Mouse (Mus musculus) forebrain, embryonic 16.5 days (tissue): Measurements from ENCODE around the gene Cxadr. TPM values are rescaled to one million over a fixed set of nuclear protein-coding genes. Genes with fewer than 3 reads are reported as not detected.

Experiments
- ATAC-seq: fragments of 200-750 bp; cut with Nextera tagmentation; 2 replicates; pipeline ENCODE4 v1.8.0; 2017; ENCODE audit warnings: mild to moderate bottlenecking, moderate library complexity
- H3K27ac ChIP-seq: fragments of 300-500 bp; sonication (generic); 2 replicates; pipeline ENCODE4 v1.5.1; 2014; ENCODE audit warnings: low read length, control low read depth
- H3K27me3 ChIP-seq: fragments of 300-500 bp; sonication (generic); replicated peaks from 2 replicates; pipeline ENCODE4 v1.6.1; 2014; ENCODE audit warnings: low read length; ENCODE audit not compliant: control insufficient read depth, insufficient read depth
- H3K36me3 ChIP-seq: fragments of 300-500 bp; sonication (generic); 2 replicates; pipeline ENCODE4 v1.6.1; 2014; ENCODE audit not compliant: control insufficient read depth, insufficient read depth
- H3K4me1 ChIP-seq: fragments of 300-500 bp; sonication (generic); replicated peaks from 2 replicates; pipeline ENCODE4 v1.6.1; 2014; ENCODE audit warnings: low read length; ENCODE audit not compliant: control insufficient read depth, insufficient read depth
- H3K4me2 ChIP-seq: fragments of 300-500 bp; sonication (generic); 2 replicates; pipeline ENCODE4 v1.6.1; 2014; ENCODE audit warnings: mild to moderate bottlenecking, low read length, control low read depth
- H3K4me3 ChIP-seq: fragments of 300-500 bp; sonication (generic); replicated peaks from 2 replicates; pipeline ENCODE4 v1.5.1; 2014; ENCODE audit warnings: mild to moderate bottlenecking, low read length, control low read depth
- H3K9ac ChIP-seq: fragments of 300-500 bp; sonication (generic); replicated peaks from 2 replicates; pipeline ENCODE4 v1.6.1; 2014; ENCODE audit warnings: low read depth, low read length, control low read depth
- H3K9me3 ChIP-seq: fragments of 300-500 bp; sonication (generic); 2 replicates; pipeline ENCODE4 v1.6.1; 2016; ENCODE audit warnings: low read length; ENCODE audit not compliant: control insufficient read depth
- WGBS: fragments of 180-500 bp; shearing (Covaris S2); extraction: QIAGEN DNeasy Blood & Tissue Kit; methylation state at CpG from one replicate; pipeline ENCODE4 v1.1.7; 2014; 5-methylcytosine and 5-hydroxymethylcytosine counted together
- polyA plus RNA-seq: library from polyadenylated mRNA; unstranded; fragments of >200 nt; fragmentation: Nextera tagmentation; extraction: Ambion mirVana; gene quantifications from 2 replicates; pipeline ENCODE4 v1.2.1, GENCODE M21; 2015

Gene Cxadr
- polyA plus RNA-seq, 1 experiment from 2014 or later = 184 TPM

GRCm38 (mm10) chr16:78301831-78302677 is 765 bp downstream of the Cxadr start:
- Histone ChIP-seq H3K27ac (peak overlapping the region; percentile 95), H3K4me1 (peaks cover 26% of the 10 kb centered on the region), H3K9ac (peak overlapping the region; percentile 95), H3K36me3 (no peaks in the 10 kb centered on the region), H3K9me3 (no peaks in the 10 kb centered on the region), H3K4me3 (peak overlapping the region; percentile 98), H3K4me2 (peak overlapping the region; percentile 90), H3K27me3 (no peaks in the 10 kb centered on the region)
- under 1% methylated on average over 58 of the region's 65 CpGs for WGBS
- ATAC-seq = peak; percentile 60; the same call in 1 of the 2 replicates

GRCm38 (mm10) chr16:78302678-78303050 is 1.4 kb downstream of the Cxadr start:
- Histone ChIP-seq H3K27me3 (no peaks in the 10 kb centered on the region), H3K9ac (peak overlapping the region; percentile 95), H3K36me3 (no peaks in the 10 kb centered on the region), H3K4me1 (peaks cover 26% of the 10 kb centered on the region), H3K4me3 (peak overlapping the region; percentile 98), H3K4me2 (peak overlapping the region; percentile 90), H3K9me3 (no peaks in the 10 kb centered on the region), H3K27ac (peak overlapping the region; percentile 95; the same call in 1 of the 2 replicates)
- 2% methylated on average over 10 of the region's 10 CpGs for WGBS
- ATAC-seq = no peak

GRCm38 (mm10) chr16:78305606-78306100 is 4.4 kb downstream of the Cxadr start:
- Histone ChIP-seq H3K4me2 (no peak overlapping the region), H3K27me3 (no peaks in the 10 kb centered on the region), H3K36me3 (no peaks in the 10 kb centered on the region), H3K9ac (no peak overlapping the region), H3K4me1 (peaks cover 26% of the 10 kb centered on the region), H3K27ac (no peak overlapping the region), H3K9me3 (no peaks in the 10 kb centered on the region), H3K4me3 (no peak overlapping the region)
- ATAC-seq = no peak
- 84% methylated on average over 12 of the region's 12 CpGs for WGBS

GRCm38 (mm10) chr16:78306606-78307005 is 5.3 kb downstream of the Cxadr start:
- no peak overlapping the region for H3K4me3 ChIP-seq
- WGBS = 89% methylated on average over 8 of the region's 8 CpGs
- H3K27me3 ChIP-seq = no peaks in the 10 kb centered on the region
- H3K9me3 ChIP-seq = no peaks in the 10 kb centered on the region
- H3K27ac ChIP-seq = no peak overlapping the region
- no peak overlapping the region for H3K9ac ChIP-seq
- no peaks in the 10 kb centered on the region for H3K36me3 ChIP-seq
- H3K4me1 ChIP-seq = peaks cover 21% of the 10 kb centered on the region
- no peak overlapping the region for H3K4me2 ChIP-seq
- no peak for ATAC-seq

GRCm38 (mm10) chr16:78307476-78308192 is 6.3 kb downstream of the Cxadr start:
- no peak for ATAC-seq
- WGBS = 97% methylated on average over 16 of the region's 16 CpGs
- H3K36me3 ChIP-seq = no peaks in the 10 kb centered on the region
- H3K27me3 ChIP-seq = no peaks in the 10 kb centered on the region
- no peak overlapping the region for H3K4me3 ChIP-seq
- H3K27ac ChIP-seq = no peak overlapping the region
- no peaks in the 10 kb centered on the region for H3K9me3 ChIP-seq
- H3K4me1 ChIP-seq = peaks cover 24% of the 10 kb centered on the region
- H3K4me2 ChIP-seq = no peak overlapping the region
- no peak overlapping the region for H3K9ac ChIP-seq

- WGBS = 90% methylated on average over 6 of the region's 6 CpGs
- peaks cover 25% of the 10 kb centered on the region for H3K4me1 ChIP-seq
- no peak overlapping the region for H3K9ac ChIP-seq
- no peak overlapping the region for H3K4me3 ChIP-seq
- H3K9me3 ChIP-seq = no peaks in the 10 kb centered on the region
- no peaks in the 10 kb centered on the region for H3K36me3 ChIP-seq
- no peak for ATAC-seq
- no peak overlapping the region for H3K4me2 ChIP-seq
- H3K27ac ChIP-seq = no peak overlapping the region
- H3K27me3 ChIP-seq = no peaks in the 10 kb centered on the region
Observed at GRCm38 (mm10) chr16:78309258-78309657, 8.0 kb downstream of the Cxadr start.

GRCm38 (mm10) chr16:78313135-78313887 is 12.0 kb downstream of the Cxadr start:
- no peak overlapping the region for H3K27ac ChIP-seq
- H3K27me3 ChIP-seq = no peaks in the 10 kb centered on the region
- H3K9ac ChIP-seq = no peak overlapping the region
- H3K4me3 ChIP-seq = peak overlapping the region; percentile 4
- H3K4me2 ChIP-seq = peak overlapping the region; percentile 52
- H3K9me3 ChIP-seq = no peaks in the 10 kb centered on the region
- ATAC-seq = peak; percentile 61
- no peaks in the 10 kb centered on the region for H3K36me3 ChIP-seq
- peaks cover 23% of the 10 kb centered on the region for H3K4me1 ChIP-seq
- WGBS = 8% methylated on average over 16 of the region's 16 CpGs

GRCm38 (mm10) chr16:78314026-78314425 is 12.7 kb downstream of the Cxadr start:
- H3K4me2 ChIP-seq = peak overlapping the region; percentile 52
- no peak overlapping the region for H3K9ac ChIP-seq
- 8% methylated on average over 6 of the region's 6 CpGs for WGBS
- peaks cover 23% of the 10 kb centered on the region for H3K4me1 ChIP-seq
- ATAC-seq = no peak
- H3K36me3 ChIP-seq = no peaks in the 10 kb centered on the region
- no peak overlapping the region; the same call in 1 of the 2 replicates for H3K4me3 ChIP-seq
- no peak overlapping the region for H3K27ac ChIP-seq
- H3K27me3 ChIP-seq = no peaks in the 10 kb centered on the region
- no peaks in the 10 kb centered on the region for H3K9me3 ChIP-seq

GRCm38 (mm10) chr16:78316849-78317248 is 15.6 kb downstream of the Cxadr start:
- ATAC-seq = peak; percentile 32
- Histone ChIP-seq H3K27me3 (no peaks in the 10 kb centered on the region), H3K4me1 (peaks cover 30% of the 10 kb centered on the region), H3K4me2 (no peak overlapping the region), H3K27ac (no peak overlapping the region), H3K9me3 (no peaks in the 10 kb centered on the region), H3K9ac (no peak overlapping the region), H3K4me3 (no peak overlapping the region), H3K36me3 (no peaks in the 10 kb centered on the region)
- 84% methylated on average over 9 of the region's 9 CpGs for WGBS
